Mouse (Mus musculus) adrenal gland, adult (tissue): ENCODE results near the gene Ccdc184.

ENCODE experiments used
- DNase-seq, 2 experiments: peaks; one replicate each; pipeline ENCODE4 v3.0.0; 2022 to 2023; ENCODE audit warnings: low spot score in 1 of 2; ENCODE audit not compliant: inconsistent age in 2 of 2

The Ccdc184 gene

GRCm38 (mm10) chr15:98166963-98167644 lies at the start of gene Ccdc184:
Gene Ccdc184 (plus strand): TSS chr15:98167158.
- no peak for DNase-seq

- no peak for DNase-seq
These were observed 47.6 kb upstream of the Ccdc184 start for GRCm38 (mm10) chr15:98119363-98119762.

GRCm38 (mm10) chr15:98120831-98121230 lies 46.1 kb upstream of the Ccdc184 start:
- DNase-seq: no peak

- DNase-seq: no peak
These were observed 36.0 kb upstream of the Ccdc184 start for GRCm38 (mm10) chr15:98131001-98131400.

- no peak for DNase-seq
These were observed 35.5 kb upstream of the Ccdc184 start for GRCm38 (mm10) chr15:98131451-98131850.

GRCm38 (mm10) chr15:98131942-98132655 lies 34.9 kb upstream of the Ccdc184 start:
- DNase-seq: no peak

- no peak for DNase-seq
These were observed 33.5 kb upstream of the Ccdc184 start for GRCm38 (mm10) chr15:98133471-98133870.

- no peak for DNase-seq
These were observed 32.9 kb upstream of the Ccdc184 start for GRCm38 (mm10) chr15:98134034-98134433.

- DNase-seq: no peak
These were observed 32.3 kb upstream of the Ccdc184 start for GRCm38 (mm10) chr15:98134666-98135065.

GRCm38 (mm10) chr15:98135671-98136070 lies 31.3 kb upstream of the Ccdc184 start:
- no peak for DNase-seq

GRCm38 (mm10) chr15:98136871-98137270 lies 30.1 kb upstream of the Ccdc184 start:
- DNase-seq: no peak

GRCm38 (mm10) chr15:98139763-98140162 lies 27.2 kb upstream of the Ccdc184 start:
- no peak for DNase-seq

GRCm38 (mm10) chr15:98140809-98141208 lies 26.1 kb upstream of the Ccdc184 start:
- DNase-seq: no peak

GRCm38 (mm10) chr15:98142515-98142914 lies 24.4 kb upstream of the Ccdc184 start:
- no peak for DNase-seq

GRCm38 (mm10) chr15:98144861-98145507 lies 22.0 kb upstream of the Ccdc184 start:
- no peak for DNase-seq

- peak; percentile 95 to 97 for DNase-seq
These were observed 21.3 kb upstream of the Ccdc184 start for GRCm38 (mm10) chr15:98145559-98146181.

GRCm38 (mm10) chr15:98148356-98148755 lies 18.6 kb upstream of the Ccdc184 start:
- no peak for DNase-seq

- DNase-seq: no peak
These were observed 17.8 kb upstream of the Ccdc184 start for GRCm38 (mm10) chr15:98149166-98149602.

GRCm38 (mm10) chr15:98152916-98153315 lies 14.0 kb upstream of the Ccdc184 start:
- no peak for DNase-seq

- DNase-seq: peak in 1 of 2 experiments; percentile 66
These were observed 13.3 kb upstream of the Ccdc184 start for GRCm38 (mm10) chr15:98153625-98154024.

- DNase-seq: no peak
These were observed 12.8 kb upstream of the Ccdc184 start for GRCm38 (mm10) chr15:98154146-98154545.
